Mouse (Mus musculus): ENCODE measurements around the gene Ccdc190.
A peak's percentile ranks its signal among the peaks of the same experiment; 100 is the strongest.

Gene Ccdc190

DNA sequence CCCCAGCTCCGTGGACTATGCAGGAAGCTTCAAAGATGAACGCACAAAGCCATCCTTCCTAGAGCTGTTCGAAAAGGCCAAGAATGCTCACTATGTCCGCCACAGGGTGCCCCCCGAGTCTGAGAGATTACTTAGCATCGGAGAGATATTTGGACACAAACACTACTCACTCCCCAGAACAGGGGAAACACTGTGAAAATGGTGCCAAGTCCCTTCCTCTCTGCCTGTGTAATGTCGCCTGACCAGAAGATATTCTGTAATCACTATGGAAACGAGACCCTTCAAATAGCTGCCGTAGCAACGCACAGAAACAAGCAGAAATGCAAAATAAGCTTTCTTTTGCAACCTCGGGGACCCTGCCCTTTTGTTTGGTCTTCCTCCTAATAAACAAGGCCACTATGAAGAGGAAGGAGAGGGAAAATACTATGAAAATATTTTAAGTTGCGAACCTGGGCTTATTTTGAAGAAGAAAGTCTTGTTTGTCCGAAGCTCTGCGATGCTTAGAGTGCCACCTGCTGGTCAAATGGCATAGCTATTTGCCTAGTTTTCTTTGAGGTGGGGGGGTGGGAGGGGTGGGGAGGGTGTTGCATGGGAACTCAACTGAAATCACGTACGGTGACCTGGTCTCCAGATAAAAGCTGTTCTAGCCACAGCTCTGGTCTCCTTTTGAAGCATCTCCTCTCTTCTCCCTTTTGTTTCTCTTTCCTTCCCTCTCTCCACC lies 5.7 kb downstream of the Ccdc190 start:
- peak; percentile 63 for DNase-seq (ENCODE audit: low spot score)

DNA sequence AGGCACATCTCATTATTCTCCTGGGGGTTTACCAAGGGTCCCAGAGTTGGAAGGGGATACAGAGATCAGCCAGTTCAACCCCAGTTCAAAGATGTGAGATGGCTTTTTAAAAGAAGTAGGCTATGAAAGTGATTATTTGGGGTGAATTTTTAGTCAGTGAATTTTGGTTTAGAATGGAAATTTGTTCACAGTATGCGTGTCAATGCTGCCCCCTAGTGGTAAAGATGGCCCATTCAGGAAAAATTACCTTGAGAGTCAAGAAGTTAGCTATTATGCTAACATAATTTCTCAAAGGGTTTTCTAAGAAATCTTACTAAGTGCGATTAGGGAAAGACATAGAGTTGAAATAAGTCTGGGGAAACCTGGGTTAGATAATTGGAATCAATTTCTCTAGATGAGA lies 10.9 kb downstream of the Ccdc190 start:
- DNase-seq (ENCODE audit: low spot score), result peak; percentile 67

DNA sequence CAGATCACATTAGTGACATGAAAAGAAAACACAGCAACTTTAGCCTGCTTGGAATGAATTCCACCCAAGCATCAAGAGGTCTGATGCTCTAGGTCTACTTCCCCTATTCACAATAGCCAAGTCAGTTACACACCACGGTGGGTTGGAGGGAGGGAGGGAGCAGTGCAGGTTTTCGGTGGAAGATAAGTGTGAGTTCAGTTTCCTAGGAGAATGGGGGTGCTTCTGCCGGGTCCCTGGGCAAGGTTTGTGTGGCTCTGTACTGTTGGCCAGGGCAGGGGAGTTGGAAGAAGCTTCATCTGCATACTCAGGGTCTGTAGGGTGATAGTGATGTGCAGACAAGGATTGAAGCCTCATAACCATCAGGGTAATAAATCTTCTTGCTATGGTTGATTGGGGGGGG lies 17.6 kb downstream of the Ccdc190 start:
- DNase-seq (ENCODE audit: low spot score), result no peak

DNA sequence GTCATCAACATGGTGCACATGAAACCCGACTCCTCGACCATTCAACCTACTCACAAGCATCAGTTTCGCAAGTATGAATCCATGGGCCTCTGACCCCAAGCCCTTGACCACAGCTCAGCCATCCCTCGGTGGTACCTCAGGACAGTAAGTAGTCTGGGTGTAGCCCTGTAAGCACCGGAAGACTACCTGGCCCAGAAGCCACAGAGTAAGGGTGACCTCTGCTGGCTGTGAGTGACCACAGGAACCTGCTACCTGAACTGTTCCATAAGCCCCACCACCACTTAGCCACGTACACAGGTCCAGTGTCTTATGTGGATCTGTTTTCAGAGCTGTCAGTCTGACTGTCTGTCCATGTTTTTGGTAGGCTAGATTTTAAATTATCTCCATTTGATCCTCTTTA lies 19.2 kb downstream of the Ccdc190 start:
- no peak for DNase-seq (ENCODE audit: low spot score)

DNA sequence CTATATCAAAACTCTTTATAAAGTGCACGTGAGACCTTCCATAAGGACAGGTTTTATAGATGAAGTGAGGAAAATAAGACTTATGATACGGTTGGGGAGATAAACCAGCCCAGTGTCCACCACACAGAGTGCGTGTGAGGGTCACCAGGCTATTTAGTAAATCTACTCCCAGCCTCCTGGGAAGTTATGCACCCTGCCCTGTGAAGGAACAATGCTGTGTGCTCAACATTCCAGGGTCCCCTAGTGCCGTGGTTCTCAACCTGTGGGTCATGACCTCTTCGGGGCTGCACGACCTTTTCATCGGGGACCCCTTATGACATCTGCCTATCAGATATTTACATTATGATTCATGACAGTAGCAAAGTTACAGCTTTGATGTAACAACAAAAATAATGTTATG lies 19.8 kb downstream of the Ccdc190 start:
- DNase-seq (ENCODE audit: low spot score), result no peak

DNA sequence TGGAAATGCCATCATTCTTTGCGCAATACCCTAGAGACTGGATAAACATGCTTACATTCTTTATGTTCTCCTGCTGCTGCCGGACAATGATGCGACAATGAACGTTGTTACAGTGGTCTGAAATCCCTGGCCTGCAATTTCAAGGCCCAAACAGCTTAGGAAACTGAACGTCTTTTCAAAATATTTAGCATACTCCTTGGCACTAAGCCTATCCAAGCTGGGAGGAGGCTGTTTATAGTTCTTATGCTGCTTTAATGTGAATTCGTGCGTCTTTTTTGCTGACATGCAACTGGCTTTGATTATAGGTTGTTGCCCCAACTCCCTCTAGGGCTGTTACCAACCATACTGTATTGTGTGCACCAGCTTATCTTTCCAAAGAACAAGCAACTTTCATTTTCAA lies 20.4 kb downstream of the Ccdc190 start:
- DNase-seq (ENCODE audit: low spot score), result no peak

DNA sequence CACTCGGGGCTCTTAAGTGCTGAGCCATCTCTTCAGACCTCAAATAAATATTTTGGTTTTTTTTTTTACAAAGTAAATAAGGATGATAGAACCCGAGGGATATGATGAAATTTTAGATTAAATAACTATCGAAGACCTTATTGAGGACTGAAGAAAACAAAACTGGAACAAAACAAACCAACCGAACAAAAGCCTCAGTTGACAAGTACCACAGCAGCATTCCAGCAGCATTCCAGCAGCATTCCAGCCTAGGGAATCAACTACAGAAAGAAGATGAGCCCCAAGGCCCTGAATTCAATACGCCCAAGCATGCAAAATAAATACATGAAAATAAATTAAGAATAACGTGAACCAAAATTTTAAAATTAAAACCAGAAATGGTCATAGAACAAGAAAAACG lies 21.5 kb downstream of the Ccdc190 start:
- no peak for DNase-seq (ENCODE audit: low spot score)

DNA sequence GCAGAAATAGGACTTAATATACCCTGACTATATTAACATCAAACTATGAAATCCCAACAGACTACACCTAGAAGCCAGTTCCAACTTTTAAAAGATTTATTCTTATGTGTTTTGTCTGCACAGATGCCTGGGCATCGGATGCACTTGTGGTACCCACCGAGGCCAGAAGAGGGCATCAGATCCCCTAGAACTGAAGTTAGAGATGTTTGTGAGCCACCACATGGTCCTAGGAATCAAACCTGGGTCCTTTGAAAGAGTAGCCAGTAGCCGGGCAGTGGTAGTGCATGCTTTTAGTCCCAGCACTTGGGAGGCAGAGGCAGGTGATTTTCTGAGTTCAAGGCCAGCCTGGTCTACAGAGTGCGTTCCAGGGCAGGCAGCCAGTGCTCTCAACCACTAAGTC lies 22.2 kb downstream of the Ccdc190 start:
- no peak for DNase-seq (ENCODE audit: low spot score)

DNA sequence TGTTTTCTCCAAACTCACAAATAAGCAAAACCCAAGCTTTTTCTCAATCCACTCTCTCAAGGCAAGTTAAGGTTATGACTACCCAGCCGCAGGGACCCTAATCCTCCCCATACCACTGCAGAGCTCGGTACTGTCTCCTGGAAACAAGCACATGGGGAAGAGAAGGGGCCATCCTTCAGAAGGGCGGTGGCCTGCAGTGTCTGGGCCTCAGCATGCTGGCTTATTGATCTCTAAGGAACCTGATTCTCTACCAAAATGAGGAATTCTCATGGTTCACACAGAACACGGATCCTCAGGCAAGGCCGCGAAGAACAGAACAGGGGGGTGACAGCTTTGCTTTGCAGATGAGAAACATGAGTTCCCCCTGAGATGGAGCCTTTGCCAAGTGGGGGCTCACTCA lies 23.1 kb downstream of the Ccdc190 start:
- no peak for DNase-seq (ENCODE audit: low spot score)

DNA sequence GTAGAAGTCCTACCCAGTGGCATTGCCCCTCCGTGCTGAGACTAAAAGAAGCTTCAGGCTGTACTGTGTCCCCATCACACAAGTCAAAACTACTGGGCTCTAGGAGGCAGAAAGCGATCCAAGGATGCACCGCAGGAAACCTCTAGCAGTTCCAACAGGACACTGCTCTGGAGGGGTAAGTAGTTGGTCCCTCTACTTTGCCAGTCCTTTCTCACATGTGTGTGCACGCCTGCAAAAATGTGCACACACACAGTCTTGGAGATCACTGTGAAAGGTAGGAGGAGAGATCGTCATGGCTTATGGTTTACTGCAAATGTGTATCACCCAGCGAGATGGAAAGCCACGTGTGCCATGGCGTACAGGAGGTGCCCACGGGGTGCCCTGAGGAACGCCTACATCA lies 24.2 kb downstream of the Ccdc190 start:
- no peak for DNase-seq (ENCODE audit: low spot score)

DNA sequence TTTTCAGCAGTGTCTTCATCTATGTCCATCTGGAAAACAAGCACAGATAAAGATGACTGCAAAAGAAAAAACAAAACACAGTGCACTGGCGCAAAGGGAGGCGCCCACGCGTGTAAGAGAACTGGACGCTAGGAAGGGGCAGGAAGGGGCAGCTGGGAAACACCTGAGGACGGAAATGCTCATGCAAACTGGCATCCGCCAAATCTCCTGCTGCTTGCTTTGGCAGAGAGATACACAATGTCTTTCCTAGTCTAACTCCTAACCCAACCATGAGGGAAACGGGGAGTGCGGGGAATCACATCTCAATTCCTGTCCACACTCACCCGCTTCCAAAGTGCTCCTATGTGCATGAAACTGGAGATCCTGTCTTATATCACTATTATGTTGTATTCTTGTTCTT lies 24.7 kb downstream of the Ccdc190 start:
- no peak for DNase-seq (ENCODE audit: low spot score)

DNA sequence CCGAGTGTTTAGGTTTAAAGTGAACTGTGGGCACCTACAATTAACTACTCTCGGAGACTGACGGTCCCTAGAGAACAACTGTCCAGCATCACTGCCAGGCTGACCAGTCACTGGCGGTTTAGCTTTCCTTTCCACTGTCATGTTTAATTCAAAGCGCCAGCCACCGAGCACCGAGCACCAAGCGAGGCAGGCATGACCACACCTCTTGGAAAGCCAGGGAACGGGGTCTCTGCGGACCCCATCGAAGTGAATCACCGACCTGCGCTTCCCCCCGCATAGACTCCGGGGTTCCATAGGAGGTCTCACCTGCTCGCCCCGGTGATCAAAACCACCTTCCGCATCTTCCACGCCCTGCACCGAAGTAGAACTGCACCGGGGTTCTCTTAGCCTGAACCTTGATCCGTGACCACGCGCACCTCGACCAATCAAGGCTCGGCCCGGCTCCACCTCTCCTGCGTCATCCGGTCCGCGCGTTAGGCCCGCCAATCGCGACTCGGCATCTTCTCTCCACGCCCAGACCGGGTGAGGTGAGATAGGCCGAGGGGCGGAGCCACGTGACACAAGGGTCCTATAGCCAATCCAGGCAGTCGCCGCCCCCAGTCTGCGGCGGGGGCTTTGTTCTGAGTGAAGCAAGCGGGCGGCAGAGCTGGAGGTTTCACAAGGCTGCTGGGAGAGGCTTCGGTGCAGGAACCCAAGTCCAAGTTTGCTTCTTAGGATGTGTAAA lies 40.5 kb downstream of the Ccdc190 start, which contains the start of gene Hsd17b7:
Gene Hsd17b7, minus strand, starts transcription at position 450 of the 724 bp plus-strand sequence.
- peak; percentile 99 for DNase-seq (ENCODE audit: low spot score)

DNA sequence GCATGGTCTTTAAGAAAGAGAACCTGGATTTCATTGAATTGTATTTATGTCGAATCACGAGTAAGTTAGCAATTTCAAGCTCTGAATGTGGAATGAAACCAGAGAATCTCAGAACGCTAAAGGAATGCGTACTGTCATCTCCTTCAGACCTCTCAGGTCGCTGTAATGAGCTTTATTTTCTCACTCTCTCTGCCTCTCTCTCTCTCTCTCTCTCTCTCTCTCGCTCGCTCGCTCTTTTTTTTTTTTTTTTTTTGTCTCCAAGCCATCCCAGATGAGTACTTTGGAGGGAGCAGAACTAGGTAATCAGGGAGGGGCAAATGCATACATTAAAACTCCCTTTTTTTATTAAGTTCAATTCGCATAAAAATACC lies 41.1 kb downstream of the Ccdc190 start:
- DNase-seq (ENCODE audit: low spot score), result no peak

DNA sequence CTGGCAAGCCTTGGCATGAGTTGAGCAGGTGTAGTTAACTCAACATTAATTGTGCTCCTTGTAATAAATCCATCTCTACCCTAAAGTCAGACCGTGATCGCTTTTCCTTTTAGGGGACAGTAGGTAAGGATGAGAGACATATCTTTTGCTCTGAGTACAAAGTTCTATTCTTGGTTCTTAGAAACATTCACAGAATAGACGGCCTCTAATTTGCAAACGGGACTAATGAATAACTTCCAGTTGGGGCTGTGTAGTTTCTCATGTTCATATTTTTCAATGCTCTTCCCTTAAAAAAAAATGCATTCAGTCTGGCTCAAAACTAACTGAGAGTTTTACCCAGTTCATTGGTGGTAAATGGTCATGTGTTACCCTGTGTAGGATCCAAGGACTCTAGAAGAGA lies 42.5 kb downstream of the Ccdc190 start:
- DNase-seq (ENCODE audit: low spot score), result no peak

DNA sequence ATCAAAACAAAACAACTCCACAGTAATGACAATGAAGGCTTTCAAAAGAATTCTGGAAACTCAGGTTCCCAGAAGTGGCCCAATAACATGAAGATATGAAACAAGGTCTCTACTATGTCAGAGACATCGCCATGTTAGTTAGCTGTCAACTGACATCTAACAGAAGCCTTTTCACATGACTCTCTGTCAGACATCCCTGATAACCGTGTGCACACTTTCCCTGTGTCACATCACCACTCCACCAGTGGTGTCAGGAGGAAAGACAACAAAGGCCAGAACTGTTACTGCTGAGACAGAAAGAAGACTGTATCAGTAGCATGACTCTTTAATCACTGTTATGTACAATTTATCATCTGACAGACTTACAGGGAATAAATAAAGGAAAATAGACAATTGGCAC lies 43.5 kb downstream of the Ccdc190 start:
- no peak for DNase-seq (ENCODE audit: low spot score)

DNA sequence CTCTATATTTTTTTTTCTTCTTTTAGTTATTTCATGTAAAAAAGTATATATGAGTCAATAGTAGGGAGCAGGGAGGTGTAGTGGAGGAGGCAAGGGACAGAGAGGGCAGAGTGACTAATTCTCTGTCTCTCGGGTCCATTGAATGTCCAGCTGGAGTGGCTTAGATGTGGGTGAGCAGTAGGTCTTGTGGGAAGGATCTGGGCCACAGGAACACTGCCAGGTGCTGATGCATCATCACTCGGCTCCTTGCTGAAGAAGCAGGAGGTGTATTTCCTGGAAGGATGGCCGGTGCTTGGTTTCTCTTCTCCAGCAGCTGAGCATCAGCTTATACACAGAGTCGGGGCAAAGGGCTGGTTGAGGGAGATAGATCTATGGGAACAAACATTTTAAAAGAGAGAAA lies 49.2 kb downstream of the Ccdc190 start:
- DNase-seq (ENCODE audit: low spot score), result no peak

Data from layer of hippocampus, adult 11-12 months (tissue).